Mouse (Mus musculus) induced T-regulatory cell, adult 2 months (primary cell): ENCODE data around the gene B3galnt1.
"Not testable (repeated sequence)": the region's sequence is repeated elsewhere in the genome, so short reads cannot be mapped to it uniquely, and the experiment has no call there.

Experiments used
- DNase-seq: peaks from one replicate; pipeline ENCODE4 v3.0.0-alpha.2; 2012; ENCODE audit warnings: low read depth

Gene B3galnt1

GRCm38 (mm10) chr3:69598261-69599165 lies at the start of gene B3galnt1:
Gene B3galnt1 (minus strand): TSS chr3:69598960.
- DNase-seq, result peak; percentile 16

GRCm38 (mm10) chr3:69634521-69634920 lies 35.8 kb upstream of the B3galnt1 start:
- DNase-seq, result no peak

GRCm38 (mm10) chr3:69633706-69634420 lies 35.1 kb upstream of the B3galnt1 start:
- no peak for DNase-seq

- DNase-seq, result no peak
These were observed 28.3 kb upstream of the B3galnt1 start for GRCm38 (mm10) chr3:69626963-69627590.

DNA sequence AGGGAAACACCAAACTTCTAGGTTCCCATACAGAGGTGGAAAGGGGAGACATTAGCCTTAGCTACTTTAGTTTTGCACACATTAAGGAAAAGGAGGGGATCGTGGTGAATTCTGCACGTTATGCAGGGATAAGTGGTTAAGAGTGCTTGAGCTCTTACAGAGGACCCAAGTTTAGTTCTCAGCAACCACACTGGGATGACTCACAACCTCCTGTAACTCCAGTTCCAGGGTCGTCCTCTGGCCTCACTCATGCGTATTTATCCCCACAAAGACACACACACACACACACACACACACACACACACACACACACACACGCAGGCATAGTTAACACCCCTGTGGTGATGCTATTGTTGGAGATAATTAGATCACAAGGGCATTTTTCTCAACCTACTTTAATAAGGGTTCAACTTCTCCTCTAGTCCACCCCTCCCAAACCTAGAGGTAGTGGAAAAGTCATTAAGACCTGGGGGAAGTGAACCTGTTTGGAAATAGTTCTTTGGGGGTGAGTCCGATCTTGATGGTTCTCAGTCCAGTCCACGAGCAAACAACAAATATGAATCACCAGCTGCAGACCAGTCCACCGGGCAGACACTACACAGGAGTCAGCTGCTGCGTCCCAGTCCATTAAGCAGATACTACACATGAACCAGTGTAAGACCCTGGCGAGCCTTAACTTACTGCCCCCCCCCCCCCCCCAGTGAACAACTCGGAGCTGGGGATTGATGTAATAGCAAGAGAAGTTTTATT lies 27.6 kb upstream of the B3galnt1 start:
- DNase-seq, result no peak

DNA sequence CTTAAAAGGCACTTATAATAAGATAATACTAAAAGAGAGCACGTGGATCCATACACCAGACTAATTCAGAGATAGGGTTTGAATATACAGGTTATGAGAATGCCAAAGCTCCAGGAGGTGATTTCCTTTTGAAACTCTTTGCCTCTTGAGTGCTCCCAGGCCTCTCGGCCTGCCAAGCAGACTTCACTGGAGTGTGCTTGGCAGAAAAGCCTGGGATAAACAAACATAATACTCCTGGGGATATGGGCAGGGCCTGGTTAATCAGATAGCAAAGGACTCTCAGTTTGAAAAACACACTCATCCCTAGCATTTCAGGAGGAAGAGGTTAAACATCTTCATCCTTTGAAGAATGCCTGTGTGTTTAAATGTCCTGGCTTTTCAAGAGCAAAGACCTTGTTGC lies 25.4 kb upstream of the B3galnt1 start:
- no peak for DNase-seq

GRCm38 (mm10) chr3:69607909-69608308 lies 9.1 kb upstream of the B3galnt1 start:
- DNase-seq, result no peak

- no peak for DNase-seq
These were observed 8.7 kb upstream of the B3galnt1 start for GRCm38 (mm10) chr3:69607468-69607867.

GRCm38 (mm10) chr3:69606923-69607322 lies 8.2 kb upstream of the B3galnt1 start:
- no peak for DNase-seq

- DNase-seq, result no peak
These were observed 373 bp upstream of the B3galnt1 start for GRCm38 (mm10) chr3:69599166-69599500.

GRCm38 (mm10) chr3:69597816-69598215 lies 944 bp downstream of the B3galnt1 start:
- no peak for DNase-seq

DNA sequence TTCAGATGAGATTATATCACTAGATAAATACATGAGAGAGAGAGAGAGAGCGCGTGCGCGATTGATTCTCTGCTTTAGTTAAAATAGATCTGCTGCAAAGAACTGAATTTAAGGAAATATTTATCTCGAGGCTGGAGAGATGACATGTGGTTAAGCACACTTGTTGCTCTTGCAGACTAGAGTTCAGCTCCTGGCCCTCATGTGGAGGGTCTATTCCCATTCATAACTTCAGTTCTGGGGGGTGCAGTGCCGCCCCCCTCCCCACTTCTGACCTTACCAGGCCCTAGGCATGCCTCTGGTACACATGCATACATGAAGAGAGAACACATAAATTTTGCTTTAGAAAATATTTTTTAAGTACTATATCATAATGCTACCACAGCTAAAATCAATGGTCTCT lies 1.5 kb downstream of the B3galnt1 start:
- DNase-seq, result no peak

DNA sequence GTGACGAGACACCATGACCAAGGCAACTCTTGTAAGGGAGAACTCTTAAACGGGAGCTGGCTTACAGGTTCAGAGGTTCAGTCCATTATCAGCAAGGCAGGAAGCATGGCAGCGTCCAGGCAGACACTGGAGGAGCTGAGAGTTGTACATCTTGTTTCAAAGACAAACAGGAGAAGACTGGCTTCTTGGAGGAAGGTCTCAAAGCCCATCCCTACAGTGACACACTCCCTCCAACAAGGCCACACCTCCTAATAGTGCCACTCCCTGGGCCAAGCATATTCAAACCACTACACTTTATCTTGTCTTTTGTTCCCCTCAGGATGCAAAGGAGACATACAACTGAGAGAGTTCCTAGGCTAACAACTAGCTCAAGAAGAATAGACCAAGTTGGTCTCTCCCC lies 2.6 kb downstream of the B3galnt1 start:
- DNase-seq, result no peak

GRCm38 (mm10) chr3:69594071-69594470 lies 4.7 kb downstream of the B3galnt1 start:
- DNase-seq, result no peak

GRCm38 (mm10) chr3:69593426-69593825 lies 5.3 kb downstream of the B3galnt1 start:
- no peak for DNase-seq

- no peak for DNase-seq
These were observed 10.5 kb downstream of the B3galnt1 start for GRCm38 (mm10) chr3:69588101-69588760.

- no peak for DNase-seq
These were observed 15.0 kb downstream of the B3galnt1 start for GRCm38 (mm10) chr3:69583798-69584197.

DNA sequence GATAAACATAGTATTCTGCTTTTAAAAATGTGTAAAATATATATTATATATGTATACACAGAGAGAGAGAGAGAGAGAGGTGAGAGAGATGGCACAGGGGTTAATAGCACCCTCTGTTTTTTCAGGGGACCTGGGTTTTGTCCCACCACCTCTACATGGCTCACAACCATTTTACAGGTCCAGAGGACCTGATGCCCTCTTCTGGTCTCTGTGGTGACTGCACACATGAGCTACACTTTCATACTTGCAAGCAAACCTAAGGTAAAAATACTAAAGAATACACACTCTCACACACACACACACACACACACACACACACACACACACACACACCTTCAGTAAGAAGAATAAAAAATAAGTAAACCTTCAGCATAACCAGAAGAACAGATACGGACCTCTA lies 20.0 kb downstream of the B3galnt1 start:
- DNase-seq, result peak; percentile 13

DNA sequence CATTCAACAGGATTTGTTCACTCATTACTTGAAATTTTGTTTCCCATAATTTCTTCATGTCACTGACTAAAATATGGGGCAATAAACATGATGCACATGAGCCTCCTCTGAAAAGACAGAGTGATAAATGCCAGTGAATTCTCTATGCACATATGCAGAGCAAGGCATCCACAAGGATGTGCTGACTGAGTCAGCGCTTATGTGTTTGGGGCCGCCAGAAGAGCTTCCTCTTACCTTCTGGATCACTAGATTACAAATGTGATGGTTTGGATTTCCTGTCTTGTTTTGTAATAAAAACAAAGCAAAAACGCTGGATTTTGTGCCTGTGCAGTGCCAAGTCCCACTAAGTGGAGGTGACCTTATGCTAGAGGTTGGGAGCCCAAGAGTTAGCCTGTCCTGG lies 22.0 kb downstream of the B3galnt1 start:
- no peak for DNase-seq

DNA sequence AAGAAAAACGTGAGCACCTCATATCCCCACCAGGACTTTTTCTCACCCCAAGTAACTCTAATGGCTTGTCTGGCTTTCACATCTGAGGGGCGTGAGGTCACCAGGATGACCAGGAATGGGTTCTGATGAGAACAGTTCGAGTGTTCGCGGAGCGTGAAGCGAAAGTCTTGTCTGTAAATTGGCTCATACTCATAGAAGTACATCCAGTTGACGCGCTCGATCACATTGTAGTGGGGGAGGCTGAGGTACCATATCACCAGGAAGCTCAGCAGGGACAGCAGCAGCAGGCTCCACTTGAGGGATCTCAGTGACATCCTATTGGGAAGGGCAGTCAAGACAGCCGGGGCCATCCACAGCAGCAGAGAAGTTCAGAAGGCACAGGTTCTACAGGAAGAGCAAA lies 23.2 kb downstream of the B3galnt1 start:
- DNase-seq, result no peak

GRCm38 (mm10) chr3:69572561-69572960 lies 26.2 kb downstream of the B3galnt1 start:
- no peak for DNase-seq

DNA sequence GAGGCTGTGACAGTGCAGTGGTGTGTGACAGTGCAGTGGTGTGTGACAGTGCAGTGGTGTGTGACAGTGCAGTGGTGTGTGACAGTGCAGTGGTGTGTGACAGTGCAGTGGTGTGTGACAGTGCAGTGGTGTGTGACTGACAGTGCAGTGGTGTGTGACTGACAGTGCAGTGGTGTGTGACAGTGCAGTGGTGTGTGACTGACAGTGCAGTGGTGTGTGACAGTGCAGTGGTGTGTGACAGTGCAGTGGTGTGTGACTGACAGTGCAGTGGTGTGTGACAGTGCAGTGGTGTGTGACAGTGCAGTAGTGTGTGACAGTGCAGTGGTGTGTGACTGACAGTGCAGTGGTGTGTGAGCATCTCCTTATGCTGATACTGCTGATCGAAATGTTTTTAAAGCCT lies 33.2 kb downstream of the B3galnt1 start:
- DNase-seq, result not testable (repeated sequence)
